Mouse (Mus musculus) thymus, adult 2 months (tissue): Measurements from ENCODE around the gene Zfand2b. TPM values are rescaled to one million over a fixed set of nuclear protein-coding genes. Genes with fewer than 3 reads are reported as not detected.

Experiments
- DNase-seq: peaks from one replicate; pipeline ENCODE4 v3.0.0; 2021
- H3K27ac ChIP-seq: fragments of 200-500 bp; 2 replicates; pipeline ENCODE4 v1.5.1; 2012; ENCODE audit warnings: low read length, control low read depth; ENCODE audit not compliant: control insufficient read depth, insufficient read depth
- H3K27me3 ChIP-seq: fragments of 200-500 bp; 2 replicates; pipeline ENCODE4 v1.6.1; 2012; ENCODE audit warnings: mild to moderate bottlenecking, low read length, moderate library complexity, mixed read lengths; ENCODE audit not compliant: control insufficient read depth, insufficient read depth
- H3K36me3 ChIP-seq: fragments of 200-500 bp; 2 replicates; pipeline ENCODE4 v1.6.1; 2012; ENCODE audit warnings: mild to moderate bottlenecking, low read length, moderate library complexity; ENCODE audit not compliant: control insufficient read depth, insufficient read depth
- H3K4me1 ChIP-seq: fragments of 200-500 bp; replicated peaks from 2 replicates; pipeline ENCODE4 v1.6.1; 2012; ENCODE audit warnings: low read length; ENCODE audit not compliant: control insufficient read depth, insufficient read depth
- H3K4me3 ChIP-seq: fragments of 200-500 bp; 2 replicates; pipeline ENCODE4 v1.5.1; 2012; ENCODE audit warnings: mild to moderate bottlenecking, low read length, control low read depth, moderate library complexity; ENCODE audit not compliant: control insufficient read depth, insufficient read depth
- CTCF ChIP-seq: fragments of 200-500 bp; IDR thresholded peaks from 2 replicates; pipeline ENCODE4 v1.5.1; 2012; ENCODE audit warnings: mild to moderate bottlenecking, control low read depth, low read length, moderate library complexity, borderline replicate concordance; ENCODE audit not compliant: control insufficient read depth, poor library complexity, insufficient read depth; ENCODE audit errors: extremely low read depth
- POLR2A ChIP-seq: fragments of 200-500 bp; IDR thresholded peaks from 2 replicates; pipeline ENCODE4 v1.6.1; 2012; ENCODE audit warnings: mild to moderate bottlenecking, low read length, control low read depth, moderate library complexity; ENCODE audit not compliant: control insufficient read depth, poor library complexity, insufficient read depth; ENCODE audit errors: extremely low read depth
- WGBS: fragments of 180-500 bp; shearing (Covaris S2); methylation state at CpG from one replicate; pipeline ENCODE4 v1.1.7; 2018; 5-methylcytosine and 5-hydroxymethylcytosine counted together
- polyA plus RNA-seq: library from polyadenylated mRNA; depleted of rRNA; stranded (reverse); fragments of >200 nt; gene quantifications from 2 replicates; pipeline ENCODE4 v1.2.3, GENCODE M21; 2012

Gene Zfand2b
- polyA plus RNA-seq, 1 experiment, result 106 TPM

- TF ChIP-seq POLR2A (no peak), CTCF (no peak)
- Histone ChIP-seq H3K27me3 (no peaks in the 10 kb centered on the region), H3K4me3 (no peak overlapping the region), H3K27ac (no peak overlapping the region), H3K4me1 (peaks cover 4% of the 10 kb centered on the region), H3K36me3 (peaks cover 27% of the 10 kb centered on the region)
- 97% methylated on average over 6 of the region's 6 CpGs for WGBS
- DNase-seq, result no peak
Observed at GRCm38 (mm10) chr1:75136293-75136692, 32.2 kb upstream of the Zfand2b start.

DNA sequence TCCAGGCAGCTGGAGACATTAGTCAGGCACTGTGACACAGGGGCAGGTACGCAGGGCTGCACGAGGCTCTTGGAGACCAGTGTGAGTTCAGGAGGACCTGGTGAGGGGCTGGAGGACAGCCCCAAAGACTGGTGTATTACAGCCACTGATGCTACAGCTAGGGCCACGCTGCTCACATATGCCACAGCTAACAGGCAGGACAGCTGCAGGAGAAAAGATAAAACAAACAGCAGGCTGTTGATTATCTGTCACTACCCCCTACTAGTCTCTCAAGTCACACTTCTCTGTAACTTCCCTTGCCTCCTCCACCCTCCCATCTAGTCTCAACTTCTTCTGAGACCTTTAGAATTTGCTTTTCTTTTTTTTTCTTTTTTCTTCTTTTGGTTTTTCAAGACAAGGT is 31.7 kb upstream of the Zfand2b start:
- no peak for DNase-seq
- Histone ChIP-seq H3K27ac (no peak overlapping the region), H3K27me3 (no peaks in the 10 kb centered on the region), H3K4me1 (peaks cover 4% of the 10 kb centered on the region), H3K4me3 (no peak overlapping the region), H3K36me3 (peaks cover 27% of the 10 kb centered on the region)
- WGBS, result 90% methylated on average over 3 of the region's 3 CpGs
- TF ChIP-seq CTCF (no peak), POLR2A (no peak)

DNA sequence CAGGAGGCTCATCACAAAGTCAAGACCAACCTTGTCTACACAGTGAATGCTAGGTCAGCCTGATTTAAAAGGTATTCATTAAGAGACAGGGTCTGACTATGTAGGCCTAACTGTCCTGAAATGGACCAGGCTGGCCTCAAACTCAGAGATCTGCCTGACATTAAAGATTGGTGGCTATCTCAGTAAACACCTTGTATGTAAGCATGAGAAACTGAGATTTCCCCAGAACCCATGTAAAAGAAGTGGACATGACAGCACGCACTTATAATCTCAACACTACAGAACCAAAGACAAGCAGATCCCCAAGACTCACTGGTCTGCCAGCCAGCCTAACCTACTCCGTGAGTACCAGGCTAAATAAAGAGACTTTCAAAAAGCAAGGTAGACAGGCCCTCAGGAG is 30.0 kb upstream of the Zfand2b start:
- Histone ChIP-seq H3K4me1 (peaks cover 7% of the 10 kb centered on the region), H3K27ac (no peak overlapping the region), H3K36me3 (peaks cover 27% of the 10 kb centered on the region), H3K27me3 (no peaks in the 10 kb centered on the region), H3K4me3 (no peak overlapping the region)
- WGBS, result 95% methylated on average over 2 of the region's 2 CpGs
- no peak for TF ChIP-seq POLR2A
- TF ChIP-seq CTCF, result no peak
- no peak for DNase-seq

DNA sequence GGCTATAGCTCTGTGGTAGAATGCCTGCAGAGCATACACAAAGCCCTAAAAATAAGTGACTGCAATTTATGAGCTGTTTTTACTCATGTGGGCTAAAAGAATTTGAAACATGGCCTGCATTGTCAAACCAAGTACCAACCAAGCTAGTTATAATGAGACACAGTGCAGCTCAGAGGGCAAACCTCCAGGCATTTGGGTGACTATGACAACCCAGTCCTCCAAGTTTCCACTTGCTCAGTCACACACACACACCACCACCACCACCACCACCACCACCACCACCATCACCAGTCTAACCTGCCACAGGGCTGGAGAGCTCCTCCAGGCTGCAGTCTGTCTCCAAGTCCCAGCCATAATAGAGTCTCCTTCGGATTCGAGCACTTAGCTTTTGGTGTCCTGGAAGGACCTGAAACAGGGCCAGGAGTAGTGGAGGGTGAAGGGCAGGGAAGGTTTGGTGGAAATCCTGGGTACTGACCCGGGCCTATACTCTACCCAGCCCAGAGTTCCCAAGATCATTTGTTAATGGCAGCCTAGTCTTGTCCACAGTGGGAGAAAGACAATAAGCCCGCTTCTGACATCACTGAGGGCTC is 27.8 kb upstream of the Zfand2b start:
- peaks cover 28% of the 10 kb centered on the region for H3K36me3 ChIP-seq
- peaks cover 7% of the 10 kb centered on the region for H3K4me1 ChIP-seq

GRCm38 (mm10) chr1:75141486-75142190 is 26.8 kb upstream of the Zfand2b start:
- DNase-seq, result peak; percentile 75
- Histone ChIP-seq H3K4me3 (peak overlapping the region; percentile 84), H3K36me3 (peaks cover 29% of the 10 kb centered on the region), H3K27me3 (no peaks in the 10 kb centered on the region), H3K27ac (peak overlapping the region; percentile 90), H3K4me1 (peaks cover 7% of the 10 kb centered on the region)
- WGBS, result under 1% methylated on average over 53 of the region's 53 CpGs
- TF ChIP-seq CTCF (peak; percentile 54; the same call in 1 of the 2 replicates), POLR2A (peak; percentile 77)

More for the DNA sequence above, 27.8 kb upstream of the Zfand2b start:
- DNase-seq, result no peak
- Histone ChIP-seq H3K27me3 (no peaks in the 10 kb centered on the region), H3K4me3 (peak overlapping the region; percentile 84), H3K27ac (peak overlapping the region; percentile 90)
- 42% methylated on average over 4 of the region's 4 CpGs for WGBS
- TF ChIP-seq POLR2A (no peak), CTCF (no peak)

GRCm38 (mm10) chr1:75142301-75143261 is 25.9 kb upstream of the Zfand2b start, which contains the start of the genes Cnppd1 and Retreg2:
Gene Cnppd1 (minus strand): TSS chr1:75142711.
Gene Retreg2 (plus strand): TSS chr1:75142778.
- peaks cover 7% of the 10 kb centered on the region for H3K4me1 ChIP-seq
- H3K27me3 ChIP-seq, result no peaks in the 10 kb centered on the region
- H3K36me3 ChIP-seq, result peaks cover 26% of the 10 kb centered on the region
- H3K27ac ChIP-seq, result peak within 1 kb of the TSS; percentile 90
- H3K4me3 ChIP-seq, result peak within 1 kb of the TSS; percentile 84
- TF ChIP-seq CTCF (peak; percentile 88), POLR2A (peak; percentile 96)
- WGBS, result under 1% methylated on average over 91 of the region's 91 CpGs
- DNase-seq, result peak; percentile 95
